Mouse (Mus musculus): ENCODE results near the gene Slc6a6. TPM values are rescaled to one million over a fixed set of nuclear protein-coding genes. Genes with fewer than 3 reads are reported as not detected.

Gene Slc6a6
- polyA plus RNA-seq, 1 experiment from 2014 or later: 82.9 TPM

DNA sequence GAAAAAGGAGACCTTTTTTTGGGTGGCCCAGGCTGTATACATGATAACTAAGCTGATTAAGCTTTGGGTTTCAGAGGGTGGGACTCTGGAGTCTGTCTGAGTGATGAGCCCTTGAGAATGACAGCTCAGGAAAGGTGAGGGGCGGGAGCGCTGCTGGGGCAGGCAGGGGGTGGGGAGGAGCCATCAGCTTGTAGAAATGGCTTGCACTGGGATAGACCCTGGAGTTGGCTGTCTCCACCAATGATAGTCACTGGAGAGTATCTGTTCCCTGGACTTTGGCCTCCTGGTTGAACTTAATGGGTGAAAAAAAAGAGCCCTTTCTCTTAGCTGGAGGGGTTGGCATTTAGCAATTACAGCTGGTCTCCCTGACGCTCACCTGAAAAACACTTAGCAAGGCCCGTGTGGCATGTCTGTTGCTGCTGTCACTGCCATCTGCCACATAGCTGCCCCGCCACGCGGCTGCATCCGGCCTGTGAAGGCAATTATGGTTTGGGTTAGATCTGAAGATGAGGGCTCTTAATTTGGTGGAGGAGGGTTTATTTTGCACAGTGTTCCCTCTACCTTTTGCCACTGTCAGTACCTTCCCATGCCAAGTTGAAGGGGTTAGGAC, 23.5 kb downstream of the Slc6a6 start:
- WGBS: 78% methylated on average over 8 of the region's 8 CpGs
- peak; percentile 66; the same call in 1 of the 2 replicates for ATAC-seq (ENCODE audit: low FRiP score, low TSS enrichment)
- H3K27ac ChIP-seq (ENCODE audit: low read length): 0 out of 2 replicates have a peak overlapping the region, but pooled peaks have one; percentile 31
- peaks cover 32% of the 10 kb centered on the region for H3K36me3 ChIP-seq (ENCODE audit: insufficient read depth, low read length)
- no peak overlapping the region for H3K9ac ChIP-seq (replicated peaks; ENCODE audit: low read length)
- H3K4me1 ChIP-seq (ENCODE audit: insufficient read depth, low read length): peaks cover 36% of the 10 kb centered on the region
- no peaks in the 10 kb centered on the region for H3K27me3 ChIP-seq (ENCODE audit: insufficient read depth, low read length)
- no peak overlapping the region for H3K4me2 ChIP-seq (replicated peaks; ENCODE audit: low read depth, low read length)
- no peak overlapping the region for H3K4me3 ChIP-seq (ENCODE audit: low read length)
- peaks cover 4% of the 10 kb centered on the region; the same call in 1 of the 2 replicates for H3K9me3 ChIP-seq (ENCODE audit: low read length)

DNA sequence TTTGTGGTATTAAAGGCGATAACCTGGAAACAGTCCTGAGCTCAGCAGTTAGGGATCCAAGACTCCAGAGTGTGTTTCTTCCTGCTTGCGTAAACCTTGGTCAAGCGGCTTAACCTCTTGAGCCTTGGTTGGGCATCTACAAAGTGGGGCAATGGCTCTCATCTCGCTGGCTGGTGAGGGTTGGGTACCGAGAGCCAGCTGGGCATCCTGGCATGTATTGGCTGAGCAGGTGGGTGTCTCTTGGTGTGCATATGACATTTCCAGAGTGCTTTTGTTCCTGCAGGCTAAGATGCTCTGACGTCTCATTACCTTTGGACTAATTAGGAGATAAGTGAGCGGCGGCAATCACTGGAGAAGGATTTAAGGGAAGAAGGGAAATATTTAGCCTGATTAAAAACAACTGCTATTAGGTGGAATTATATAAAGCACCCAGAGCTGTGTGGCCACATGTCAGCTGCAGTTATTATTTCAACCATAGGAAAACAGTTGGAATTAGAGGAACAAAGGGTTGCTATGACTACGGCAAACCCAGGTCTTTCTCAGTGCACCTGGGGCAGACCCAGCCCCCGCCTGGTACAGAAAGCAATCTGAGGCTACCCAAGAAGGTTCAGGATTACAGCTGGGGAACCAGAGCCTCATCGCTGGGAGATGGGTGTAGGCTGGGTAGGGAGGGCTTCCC, 24.2 kb downstream of the Slc6a6 start:
- Histone ChIP-seq H3K27ac (ENCODE audit: low read length) (no peak overlapping the region), H3K4me1 (ENCODE audit: insufficient read depth, low read length) (peaks cover 43% of the 10 kb centered on the region), H3K9me3 (ENCODE audit: low read length) (peaks cover 4% of the 10 kb centered on the region; the same call in 1 of the 2 replicates), H3K4me3 (ENCODE audit: low read length) (no peak overlapping the region), H3K9ac (replicated peaks; ENCODE audit: low read length) (no peak overlapping the region), H3K4me2 (replicated peaks; ENCODE audit: low read depth, low read length) (no peak overlapping the region), H3K27me3 (ENCODE audit: insufficient read depth, low read length) (no peaks in the 10 kb centered on the region), H3K36me3 (ENCODE audit: insufficient read depth, low read length) (peaks cover 27% of the 10 kb centered on the region)
- no peak for ATAC-seq (ENCODE audit: low FRiP score, low TSS enrichment)
- WGBS: 93% methylated on average over 11 of the region's 11 CpGs

DNA sequence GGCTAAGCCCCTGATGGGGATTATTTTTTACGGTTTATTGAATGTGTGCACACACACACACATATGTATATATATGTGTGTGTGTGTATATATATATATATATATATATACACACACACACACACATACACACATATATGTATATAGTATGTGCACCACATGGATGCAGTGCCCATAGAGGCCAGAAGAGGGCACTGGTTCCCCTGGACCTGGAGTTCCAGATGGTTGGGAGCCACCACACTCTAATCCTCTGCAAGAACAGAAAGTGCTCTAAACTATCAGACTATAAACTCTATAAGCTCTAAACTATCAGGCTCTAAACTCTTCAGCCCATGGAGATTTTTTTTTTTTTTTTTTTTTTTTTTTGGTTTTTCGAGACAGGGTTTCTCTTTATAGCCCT, 25.1 kb downstream of the Slc6a6 start:
- Histone ChIP-seq H3K4me3 (ENCODE audit: low read length) (no peak overlapping the region), H3K4me1 (ENCODE audit: insufficient read depth, low read length) (peaks cover 52% of the 10 kb centered on the region), H3K9ac (replicated peaks; ENCODE audit: low read length) (no peak overlapping the region), H3K9me3 (ENCODE audit: low read length) (peaks cover 4% of the 10 kb centered on the region; the same call in 1 of the 2 replicates), H3K4me2 (replicated peaks; ENCODE audit: low read depth, low read length) (no peak overlapping the region), H3K27ac (ENCODE audit: low read length) (no peak overlapping the region), H3K27me3 (ENCODE audit: insufficient read depth, low read length) (no peaks in the 10 kb centered on the region), H3K36me3 (ENCODE audit: insufficient read depth, low read length) (peaks cover 26% of the 10 kb centered on the region)
- no peak for ATAC-seq (ENCODE audit: low FRiP score, low TSS enrichment)
- WGBS: 100% methylated on average over 1 of the region's 2 CpGs

DNA sequence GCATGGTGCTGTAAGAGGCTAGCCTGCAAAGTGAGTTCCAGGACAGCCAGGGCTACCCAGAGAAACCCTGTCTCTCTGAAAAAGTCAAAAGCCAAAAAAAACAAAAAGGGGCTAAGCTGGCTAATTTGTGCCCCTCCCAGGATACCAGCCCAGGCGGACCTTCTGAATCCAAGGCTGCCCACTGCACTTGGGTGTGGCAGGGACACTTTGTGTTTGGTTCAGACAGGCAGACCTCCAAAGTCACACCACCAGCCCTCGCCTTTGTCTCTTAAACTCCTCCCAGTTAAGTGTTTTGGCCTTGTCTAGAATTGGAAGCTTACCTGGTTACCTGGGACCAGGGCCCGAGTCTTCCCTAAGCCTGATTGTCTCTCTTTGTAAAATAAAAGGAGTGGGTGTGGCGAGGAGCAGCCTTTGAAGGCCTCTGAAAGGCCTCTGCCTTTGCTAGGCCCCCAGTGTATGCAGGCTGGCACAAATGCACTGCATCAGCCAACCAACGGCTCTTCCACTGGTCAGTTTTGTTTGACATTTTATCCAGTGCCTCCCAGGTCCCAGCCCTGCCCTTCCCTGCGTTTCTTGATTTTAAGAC, 26.6 kb downstream of the Slc6a6 start:
- Histone ChIP-seq H3K36me3 (ENCODE audit: insufficient read depth, low read length) (peaks cover 21% of the 10 kb centered on the region), H3K9me3 (ENCODE audit: low read length) (peaks cover 4% of the 10 kb centered on the region; the same call in 1 of the 2 replicates), H3K27me3 (ENCODE audit: insufficient read depth, low read length) (no peaks in the 10 kb centered on the region), H3K4me1 (ENCODE audit: insufficient read depth, low read length) (peaks cover 49% of the 10 kb centered on the region), H3K4me2 (replicated peaks; ENCODE audit: low read depth, low read length) (no peak overlapping the region), H3K4me3 (ENCODE audit: low read length) (no peak overlapping the region), H3K9ac (replicated peaks; ENCODE audit: low read length) (no peak overlapping the region), H3K27ac (ENCODE audit: low read length) (no peak overlapping the region)
- no peak for ATAC-seq (ENCODE audit: low FRiP score, low TSS enrichment)
- 65% methylated on average over 6 of the region's 6 CpGs for WGBS

DNA sequence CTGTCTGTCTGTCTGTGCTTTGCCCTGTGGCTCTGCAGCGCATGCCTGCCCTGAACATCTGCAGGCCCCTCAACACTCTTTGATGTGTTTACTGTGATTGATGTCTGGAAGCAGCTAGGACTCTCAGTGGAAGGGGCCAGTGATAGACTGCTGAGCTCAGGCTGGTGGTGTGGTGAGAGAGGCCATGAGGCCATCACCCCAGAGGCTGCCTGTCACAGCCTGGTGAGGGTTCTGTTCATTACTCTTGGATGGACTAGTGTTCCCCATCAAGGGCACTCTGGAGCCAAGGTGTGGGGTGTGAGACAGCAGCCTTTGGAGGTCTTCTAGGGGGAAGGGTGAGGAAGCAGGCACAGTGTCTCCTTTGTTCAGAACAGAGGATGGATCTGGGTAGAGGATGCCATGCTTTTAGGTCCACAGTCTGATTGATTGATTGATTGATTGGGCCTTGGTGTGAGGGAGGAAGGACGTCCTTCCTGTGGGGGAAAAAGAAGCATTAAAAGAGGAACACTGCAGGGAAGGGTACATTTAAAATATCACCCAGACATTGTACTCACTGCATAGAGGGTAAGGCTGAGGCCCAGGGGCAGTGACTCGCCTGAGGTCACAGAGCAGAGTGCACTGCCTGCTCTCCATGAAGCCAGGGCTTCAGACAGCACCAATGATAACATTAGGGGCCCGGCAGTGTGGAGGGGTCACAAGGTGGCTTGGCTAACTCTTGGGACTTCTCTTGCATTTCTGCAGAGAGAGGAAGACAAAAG, 28.4 kb downstream of the Slc6a6 start:
- peak; percentile 21; the same call in 1 of the 2 replicates for ATAC-seq (ENCODE audit: low FRiP score, low TSS enrichment)
- peaks cover 31% of the 10 kb centered on the region for H3K4me1 ChIP-seq (ENCODE audit: insufficient read depth, low read length)
- peaks cover 16% of the 10 kb centered on the region for H3K36me3 ChIP-seq (ENCODE audit: insufficient read depth, low read length)
- H3K4me2 ChIP-seq (replicated peaks; ENCODE audit: low read depth, low read length): no peak overlapping the region
- WGBS: 18% methylated on average over 4 of the region's 4 CpGs
- H3K9me3 ChIP-seq (ENCODE audit: low read length): peaks cover 4% of the 10 kb centered on the region; the same call in 1 of the 2 replicates
- H3K9ac ChIP-seq (replicated peaks; ENCODE audit: low read length): peak overlapping the region; percentile 42; the same call in 1 of the 2 replicates
- H3K27ac ChIP-seq (ENCODE audit: low read length): peak overlapping the region; percentile 71
- H3K4me3 ChIP-seq (ENCODE audit: low read length): no peak overlapping the region
- no peaks in the 10 kb centered on the region for H3K27me3 ChIP-seq (ENCODE audit: insufficient read depth, low read length)

DNA sequence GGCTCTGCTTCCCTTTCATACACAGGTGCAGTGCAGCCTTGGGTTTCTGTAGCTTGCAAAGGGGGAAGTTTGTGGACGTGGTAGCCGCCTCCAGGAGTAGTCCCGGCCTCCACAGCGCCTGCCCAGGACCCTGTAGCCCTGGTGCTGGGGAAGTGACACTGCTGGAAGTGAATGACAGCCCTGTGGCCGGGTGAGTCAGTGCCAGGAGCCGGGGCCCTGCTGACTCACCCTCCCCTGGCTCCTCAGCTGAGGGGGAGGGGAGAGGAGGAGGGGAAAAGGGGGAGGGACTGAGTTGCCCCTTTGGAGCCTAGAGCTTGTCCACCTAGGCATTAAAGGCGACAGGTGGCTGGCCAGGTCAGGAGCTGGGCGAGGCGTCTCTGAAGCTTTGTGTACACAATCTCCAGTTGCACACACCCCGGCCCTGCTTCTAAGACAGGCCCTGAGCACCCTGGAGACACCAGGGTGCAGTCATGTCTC, 29.0 kb downstream of the Slc6a6 start:
- peaks cover 29% of the 10 kb centered on the region for H3K4me1 ChIP-seq (ENCODE audit: insufficient read depth, low read length)
- no peak overlapping the region for H3K4me3 ChIP-seq (ENCODE audit: low read length)
- peaks cover 16% of the 10 kb centered on the region for H3K36me3 ChIP-seq (ENCODE audit: insufficient read depth, low read length)
- peak overlapping the region; percentile 71 for H3K27ac ChIP-seq (ENCODE audit: low read length)
- WGBS: 12% methylated on average over 10 of the region's 10 CpGs
- no peaks in the 10 kb centered on the region for H3K27me3 ChIP-seq (ENCODE audit: insufficient read depth, low read length)
- H3K9me3 ChIP-seq (ENCODE audit: low read length): peaks cover 4% of the 10 kb centered on the region; the same call in 1 of the 2 replicates
- peak; percentile 83 for ATAC-seq (ENCODE audit: low FRiP score, low TSS enrichment)
- peak overlapping the region; percentile 42; the same call in 1 of the 2 replicates for H3K9ac ChIP-seq (replicated peaks; ENCODE audit: low read length)
- no peak overlapping the region; the same call in 1 of the 2 replicates for H3K4me2 ChIP-seq (replicated peaks; ENCODE audit: low read depth, low read length)

DNA sequence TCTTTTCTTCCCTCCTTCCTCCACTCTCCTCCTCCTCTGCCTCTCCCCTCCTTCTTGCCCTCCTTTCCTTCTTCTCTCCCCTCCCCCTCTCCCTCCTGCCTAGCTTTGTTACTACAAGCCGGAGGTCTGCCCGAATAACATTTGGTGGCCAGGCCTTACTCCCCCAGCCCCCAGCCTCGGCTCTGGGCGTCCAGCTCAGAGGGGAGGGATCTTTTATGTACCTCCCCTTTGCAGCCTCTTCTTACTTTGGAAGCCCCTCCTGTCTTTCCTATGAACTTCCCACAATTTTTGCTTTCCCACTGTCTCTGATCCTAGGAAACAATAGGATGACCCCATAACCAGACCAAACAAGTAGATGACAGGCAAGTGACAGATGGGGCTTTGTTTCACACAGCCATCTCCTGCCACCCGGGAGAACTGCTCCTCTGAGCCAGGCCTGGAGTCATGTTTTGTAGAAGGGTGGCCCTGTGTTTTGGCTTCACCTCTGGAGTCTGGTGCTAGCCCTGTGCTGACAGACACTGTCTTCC, 29.6 kb downstream of the Slc6a6 start:
- Histone ChIP-seq H3K4me3 (ENCODE audit: low read length) (no peak overlapping the region), H3K4me1 (ENCODE audit: insufficient read depth, low read length) (peaks cover 35% of the 10 kb centered on the region), H3K27me3 (ENCODE audit: insufficient read depth, low read length) (no peaks in the 10 kb centered on the region), H3K9ac (replicated peaks; ENCODE audit: low read length) (peak overlapping the region; percentile 42; the same call in 1 of the 2 replicates), H3K27ac (ENCODE audit: low read length) (peak overlapping the region; percentile 71), H3K4me2 (replicated peaks; ENCODE audit: low read depth, low read length) (no peak overlapping the region; the same call in 1 of the 2 replicates), H3K36me3 (ENCODE audit: insufficient read depth, low read length) (peaks cover 12% of the 10 kb centered on the region), H3K9me3 (ENCODE audit: low read length) (peaks cover 4% of the 10 kb centered on the region; the same call in 1 of the 2 replicates)
- peak; percentile 25; the same call in 1 of the 2 replicates for ATAC-seq (ENCODE audit: low FRiP score, low TSS enrichment)
- WGBS: 12% methylated on average over 5 of the region's 5 CpGs

DNA sequence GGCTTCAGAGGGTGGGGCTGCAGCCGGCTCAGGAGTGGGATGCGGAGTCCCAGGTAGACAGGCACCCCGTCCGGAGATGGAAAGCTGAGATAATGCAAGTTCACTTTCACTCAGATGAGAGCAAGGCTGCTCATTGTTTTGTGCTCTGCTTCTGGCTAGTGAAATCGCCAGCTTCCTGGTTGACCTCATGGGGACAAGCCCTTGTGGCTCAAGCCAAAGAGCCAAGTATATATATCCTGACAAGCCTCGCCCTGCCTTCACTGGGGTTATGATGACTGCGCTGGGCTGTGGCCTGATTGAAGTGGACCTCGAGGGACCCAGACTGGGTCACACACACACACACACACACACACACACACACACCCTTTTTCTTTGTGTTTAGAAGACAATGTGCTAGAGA, 31.2 kb downstream of the Slc6a6 start:
- Histone ChIP-seq H3K27ac (ENCODE audit: low read length) (no peak overlapping the region), H3K36me3 (ENCODE audit: insufficient read depth, low read length) (peaks cover 6% of the 10 kb centered on the region), H3K4me3 (ENCODE audit: low read length) (no peak overlapping the region), H3K4me2 (replicated peaks; ENCODE audit: low read depth, low read length) (no peak overlapping the region), H3K4me1 (ENCODE audit: insufficient read depth, low read length) (peaks cover 51% of the 10 kb centered on the region), H3K9me3 (ENCODE audit: low read length) (no peaks in the 10 kb centered on the region), H3K9ac (replicated peaks; ENCODE audit: low read length) (no peak overlapping the region), H3K27me3 (ENCODE audit: insufficient read depth, low read length) (no peaks in the 10 kb centered on the region)
- ATAC-seq (ENCODE audit: low FRiP score, low TSS enrichment): no peak
- WGBS: 76% methylated on average over 8 of the region's 8 CpGs

Data from kidney, embryonic 16.5 days (tissue).